Mouse (Mus musculus): ENCODE results near the gene Ccdc171. TPM values are rescaled to one million over a fixed set of nuclear protein-coding genes. Genes with fewer than 3 reads are reported as not detected.
"Not testable (repeated sequence)": the region's sequence is repeated elsewhere in the genome, so short reads cannot be mapped to it uniquely, and the experiment has no call there.

The Ccdc171 gene
- polyA plus RNA-seq, 1 experiment: 3.9 TPM

DNA sequence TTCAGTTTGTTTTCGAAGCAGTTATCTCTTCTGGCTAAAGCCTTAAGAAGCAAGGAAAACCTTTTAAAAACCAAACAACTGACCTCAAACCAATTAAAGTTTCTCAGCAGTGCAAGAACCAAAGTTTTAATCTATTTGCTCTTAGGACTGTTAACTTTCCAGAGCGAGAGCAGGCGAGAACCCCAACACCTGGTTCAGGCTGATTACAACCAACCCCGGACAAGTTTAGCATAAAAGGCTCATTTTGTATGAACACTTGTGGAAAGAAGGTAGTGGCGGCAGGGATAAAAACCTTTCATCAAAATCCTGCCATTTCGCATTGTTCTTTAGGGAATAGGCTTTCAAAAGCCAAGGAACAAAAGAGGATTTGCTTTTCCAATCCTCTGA lies 896 bp upstream of the Ccdc171 start:
- peak overlapping the region; percentile 68 for H3K4me3 ChIP-seq (ENCODE audit: insufficient read depth, low read length)
- H3K4me1 ChIP-seq (ENCODE audit: control insufficient read depth, insufficient read depth, low read length): peaks cover 7% of the 10 kb centered on the region
- TF ChIP-seq CTCF (IDR thresholded peaks at IDR 0.05; ENCODE audit: low read depth, low read length) (no peak), POLR2A (IDR thresholded peaks at IDR 0.05; ENCODE audit: borderline replicate concordance, low read depth, low read length) (no peak)
- H3K27ac ChIP-seq (ENCODE audit: insufficient read depth, low read depth, low read length): no peak overlapping the region

DNA sequence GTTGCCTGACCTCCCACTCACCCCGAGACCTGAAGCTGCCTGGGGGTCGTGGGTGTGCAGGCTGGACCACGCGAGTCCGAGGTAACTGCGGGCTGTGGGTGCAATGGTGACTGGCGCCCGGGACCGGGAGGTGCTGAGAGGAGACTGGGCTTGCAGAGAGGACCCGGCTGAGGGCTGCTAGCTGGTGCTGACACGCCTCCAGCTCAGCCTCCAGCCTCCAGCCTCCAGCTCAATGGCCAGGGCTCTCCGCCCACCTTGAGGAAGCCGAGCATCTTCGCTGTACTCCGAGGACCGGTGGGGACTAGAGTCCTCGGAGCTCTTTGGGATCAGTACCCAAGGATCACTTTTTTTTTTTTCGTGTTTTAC lies 328 bp downstream of the Ccdc171 start:
- Histone ChIP-seq H3K27ac (ENCODE audit: insufficient read depth, low read depth, low read length) (peak overlapping the region; percentile 56), H3K4me3 (ENCODE audit: insufficient read depth, low read length) (peak overlapping the region; percentile 87), H3K4me1 (ENCODE audit: control insufficient read depth, insufficient read depth, low read length) (peaks cover 7% of the 10 kb centered on the region)
- TF ChIP-seq CTCF (IDR thresholded peaks at IDR 0.05; ENCODE audit: low read depth, low read length) (no peak), POLR2A (IDR thresholded peaks at IDR 0.05; ENCODE audit: borderline replicate concordance, low read depth, low read length) (no peak)

DNA sequence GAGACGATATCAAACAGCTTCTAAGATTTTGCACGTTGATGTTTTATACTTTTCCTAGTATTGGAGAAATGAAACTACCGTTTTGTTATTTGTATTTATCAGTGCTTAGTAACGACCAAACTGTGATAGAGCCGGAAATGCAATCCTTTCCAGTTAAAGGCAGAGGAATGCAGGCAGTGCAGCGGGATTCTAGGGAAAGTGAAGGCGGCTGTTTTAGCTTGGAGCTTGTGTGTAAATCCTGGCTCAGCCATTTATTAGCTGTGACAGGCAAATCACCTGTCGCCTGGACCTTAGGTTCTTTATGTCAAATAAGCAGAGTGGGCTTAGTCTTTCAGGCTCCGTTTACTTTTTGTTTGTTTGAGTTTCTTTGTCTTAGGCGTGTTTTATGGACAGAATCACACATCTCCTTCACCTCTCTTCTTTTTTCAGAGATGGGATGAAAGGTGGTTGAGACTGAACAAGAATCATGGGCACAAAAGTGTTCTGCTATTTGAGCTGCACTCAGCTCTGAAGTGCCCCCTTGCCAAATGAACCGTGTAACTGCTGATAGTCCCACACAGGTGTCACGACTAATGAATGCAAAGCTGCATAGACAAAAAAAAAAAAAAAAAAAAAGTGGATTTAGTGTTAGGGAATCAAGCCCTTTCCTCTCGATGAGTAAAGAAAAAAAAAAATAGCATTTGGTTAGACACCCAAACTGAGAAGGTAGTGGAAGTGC lies 1.1 kb downstream of the Ccdc171 start:
- Histone ChIP-seq H3K4me3 (ENCODE audit: insufficient read depth, low read length) (no peak overlapping the region; the same call in 1 of the 2 replicates), H3K27ac (ENCODE audit: insufficient read depth, low read depth, low read length) (no peak overlapping the region), H3K4me1 (ENCODE audit: control insufficient read depth, insufficient read depth, low read length) (peaks cover 7% of the 10 kb centered on the region)
- TF ChIP-seq POLR2A (IDR thresholded peaks at IDR 0.05; ENCODE audit: borderline replicate concordance, low read depth, low read length) (no peak), CTCF (IDR thresholded peaks at IDR 0.05; ENCODE audit: low read depth, low read length) (no peak)

DNA sequence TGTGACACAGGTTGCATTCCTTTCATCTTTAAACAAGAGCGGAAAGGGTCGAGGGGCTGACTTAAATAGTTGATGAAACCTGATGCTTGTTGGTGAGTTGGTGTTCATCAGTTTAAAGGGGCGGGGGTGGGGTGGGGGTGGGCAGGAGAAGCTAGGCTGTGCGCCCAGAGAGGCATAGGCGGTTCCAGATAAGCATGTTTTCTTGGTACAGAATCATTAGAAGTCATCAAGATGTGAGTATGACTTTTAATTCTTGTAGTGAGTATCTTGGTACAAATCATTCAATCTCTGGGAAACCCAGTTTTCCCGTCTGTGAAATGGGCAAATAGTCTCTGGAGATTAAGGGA lies 1.6 kb downstream of the Ccdc171 start:
- H3K4me1 ChIP-seq (ENCODE audit: control insufficient read depth, insufficient read depth, low read length): peaks cover 7% of the 10 kb centered on the region
- no peak overlapping the region for H3K4me3 ChIP-seq (ENCODE audit: insufficient read depth, low read length)
- TF ChIP-seq CTCF (IDR thresholded peaks at IDR 0.05; ENCODE audit: low read depth, low read length) (no peak), POLR2A (IDR thresholded peaks at IDR 0.05; ENCODE audit: borderline replicate concordance, low read depth, low read length) (no peak)
- H3K27ac ChIP-seq (ENCODE audit: insufficient read depth, low read depth, low read length): no peak overlapping the region

DNA sequence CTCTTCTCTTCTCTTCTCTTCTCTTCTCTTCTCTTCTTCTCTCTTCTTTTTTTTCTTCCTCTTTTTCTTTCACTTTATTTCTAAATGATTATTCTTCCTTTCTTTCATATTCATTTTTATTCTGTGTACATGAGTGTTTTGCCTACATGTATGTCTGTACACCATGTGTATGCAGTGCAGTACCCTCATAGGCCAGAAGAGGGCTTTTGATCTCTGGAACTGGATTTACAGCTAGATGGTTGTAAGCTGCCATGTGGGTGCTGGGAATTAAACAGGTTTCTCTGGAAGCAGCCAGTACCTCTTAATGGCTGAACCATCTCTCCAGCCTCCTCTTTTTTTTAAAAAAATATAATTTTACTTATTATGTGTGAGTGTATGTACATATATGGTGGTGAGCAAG lies 2.6 kb downstream of the Ccdc171 start:
- TF ChIP-seq POLR2A (IDR thresholded peaks at IDR 0.05; ENCODE audit: borderline replicate concordance, low read depth, low read length): no peak
- no peak for TF ChIP-seq CTCF (IDR thresholded peaks at IDR 0.05; ENCODE audit: low read depth, low read length)
- H3K4me3 ChIP-seq (ENCODE audit: insufficient read depth, low read length): no peak overlapping the region
- peaks cover 7% of the 10 kb centered on the region for H3K4me1 ChIP-seq (ENCODE audit: control insufficient read depth, insufficient read depth, low read length)
- H3K27ac ChIP-seq (ENCODE audit: insufficient read depth, low read depth, low read length): no peak overlapping the region

DNA sequence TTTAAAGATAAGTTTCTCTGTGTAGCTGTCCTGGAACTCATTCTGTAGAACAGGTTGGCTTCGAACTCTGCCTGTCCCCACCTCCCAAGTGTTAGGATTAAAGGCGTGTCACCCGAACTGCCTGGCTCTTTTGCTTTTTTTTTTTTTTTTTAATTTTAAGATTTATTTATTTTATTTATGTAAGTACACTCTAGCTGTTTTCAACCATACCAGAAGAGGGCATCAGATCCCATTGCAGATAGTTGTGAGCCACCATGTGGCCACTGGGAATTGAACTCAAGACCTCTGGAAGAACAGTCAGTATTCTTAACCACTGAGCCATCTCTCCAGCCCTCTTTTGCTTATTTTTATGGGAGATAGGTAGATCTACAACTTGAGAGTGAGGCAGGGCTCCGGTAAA lies 4.7 kb downstream of the Ccdc171 start:
- H3K4me3 ChIP-seq (ENCODE audit: insufficient read depth, low read length); H3K4me1 ChIP-seq (ENCODE audit: control insufficient read depth, insufficient read depth, low read length): not testable (repeated sequence)

DNA sequence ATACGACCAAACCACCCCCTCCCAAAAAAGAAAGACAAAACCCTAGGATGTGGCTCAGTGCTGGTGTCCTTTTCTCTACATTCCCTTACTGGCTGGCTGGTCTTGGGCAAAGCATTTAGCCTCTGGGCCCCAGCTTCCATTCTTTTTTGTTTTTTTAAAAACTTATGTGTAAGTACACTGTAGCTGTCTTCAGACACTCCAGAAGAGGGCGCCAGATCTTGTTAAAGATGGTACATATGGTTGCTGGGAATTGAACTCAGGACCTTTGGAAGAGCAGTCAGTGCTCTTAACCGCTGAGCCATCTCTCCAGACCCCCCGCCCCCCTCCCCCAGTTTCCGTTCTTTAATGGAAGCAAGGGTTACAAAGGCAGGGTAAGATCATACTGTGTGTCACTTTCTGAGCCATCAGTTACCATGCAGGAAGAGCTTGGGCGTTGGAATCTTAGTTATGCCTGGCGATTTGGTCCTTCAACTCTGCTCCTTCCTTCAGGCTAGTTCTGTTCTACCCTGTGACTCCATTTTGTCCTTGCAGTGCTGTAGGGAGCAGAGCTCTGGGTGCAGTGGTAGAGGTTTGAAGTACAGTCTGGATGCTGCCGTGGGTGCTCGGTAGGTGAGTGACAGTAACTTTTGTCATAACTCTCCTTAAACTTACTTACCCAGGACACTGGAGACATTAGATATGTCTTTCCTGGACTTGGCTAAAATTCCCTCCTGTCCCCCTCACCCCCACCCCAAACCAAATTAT lies 8.0 kb downstream of the Ccdc171 start:
- H3K27ac ChIP-seq (ENCODE audit: insufficient read depth, low read depth, low read length): no peak overlapping the region
- no peak overlapping the region for H3K4me3 ChIP-seq (ENCODE audit: insufficient read depth, low read length)
- TF ChIP-seq POLR2A (IDR thresholded peaks at IDR 0.05; ENCODE audit: borderline replicate concordance, low read depth, low read length) (no peak), CTCF (IDR thresholded peaks at IDR 0.05; ENCODE audit: low read depth, low read length) (peak; percentile 45; the same call in 1 of the 2 replicates)
- H3K4me1 ChIP-seq (ENCODE audit: control insufficient read depth, insufficient read depth, low read length): no peaks in the 10 kb centered on the region

More for the DNA sequence above, 4.7 kb downstream of the Ccdc171 start:
- H3K27ac ChIP-seq (ENCODE audit: insufficient read depth, low read depth, low read length): not testable (repeated sequence)

DNA sequence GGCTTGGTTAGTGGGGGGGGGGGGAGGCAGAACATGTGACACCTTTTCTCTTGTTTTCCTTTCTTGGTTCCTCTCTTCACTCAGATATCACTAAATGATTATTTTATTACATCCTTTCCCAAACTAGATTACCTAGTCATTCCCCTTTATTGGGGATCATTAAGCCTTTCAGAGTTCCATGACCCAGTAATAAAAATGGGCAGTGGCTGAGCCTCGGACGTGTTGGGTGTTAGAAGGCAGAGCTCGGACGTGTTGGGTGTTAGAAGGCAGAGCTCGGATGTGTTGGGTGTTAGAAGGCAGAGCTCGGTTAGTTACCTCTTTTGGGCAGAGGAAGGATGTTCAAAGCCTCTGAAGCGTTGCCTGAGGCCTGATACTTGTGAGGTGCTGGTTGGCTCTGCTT lies 8.7 kb downstream of the Ccdc171 start:
- Histone ChIP-seq H3K27ac (ENCODE audit: insufficient read depth, low read depth, low read length) (no peak overlapping the region), H3K4me1 (ENCODE audit: control insufficient read depth, insufficient read depth, low read length) (no peaks in the 10 kb centered on the region), H3K4me3 (ENCODE audit: insufficient read depth, low read length) (no peak overlapping the region)
- TF ChIP-seq POLR2A (IDR thresholded peaks at IDR 0.05; ENCODE audit: borderline replicate concordance, low read depth, low read length) (no peak), CTCF (IDR thresholded peaks at IDR 0.05; ENCODE audit: low read depth, low read length) (no peak)

DNA sequence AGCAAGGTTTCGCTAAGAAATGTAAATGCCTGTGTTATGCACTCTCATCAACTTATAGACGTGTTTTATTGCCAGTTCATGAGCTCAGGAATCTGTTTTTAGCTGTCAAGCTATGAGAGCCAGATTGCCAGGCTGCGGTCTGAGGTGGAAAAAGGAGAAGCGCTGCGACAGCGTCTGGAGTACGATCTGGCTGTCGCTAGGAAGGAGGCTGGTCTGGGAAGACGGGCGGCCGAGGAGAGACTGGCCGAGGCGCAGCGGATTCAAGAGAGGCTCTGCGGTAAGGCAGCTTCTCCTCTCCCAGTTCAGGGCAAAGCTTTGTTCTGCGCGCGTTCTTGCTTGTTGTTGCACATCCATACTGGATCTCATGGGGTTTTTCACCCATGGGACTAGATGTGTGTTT lies 24.2 kb downstream of the Ccdc171 start:
- H3K27ac ChIP-seq (ENCODE audit: insufficient read depth, low read depth, low read length): no peak overlapping the region
- H3K4me1 ChIP-seq (ENCODE audit: control insufficient read depth, insufficient read depth, low read length): no peaks in the 10 kb centered on the region
- no peak overlapping the region for H3K4me3 ChIP-seq (ENCODE audit: insufficient read depth, low read length)
- no peak for TF ChIP-seq POLR2A (IDR thresholded peaks at IDR 0.05; ENCODE audit: borderline replicate concordance, low read depth, low read length)
- TF ChIP-seq CTCF (IDR thresholded peaks at IDR 0.05; ENCODE audit: low read depth, low read length): no peak

Data from bone marrow macrophage, adult 2 months (primary cell).